ENCODE assay signal across 9 mouse cellular contexts in genomic region chr12:105836196-105836595, GRCm38 (mm10). TPM values are rescaled to one million over a fixed set of nuclear protein-coding genes. Genes with fewer than 3 reads are reported as not detected.
DNase-seq lines count a peak whose midpoint lies in the region; ATAC-seq and TF ChIP-seq lines count a peak whose summit lies in the region.
"Had no signal": no experiment of that assay in that cellular context is flagged by ENCODE, and none has a peak within 500 bp of the region (broad histone marks: within the 10 kb centered on the region; RNA-seq: fewer than 3 reads in every experiment).

No protein-coding gene starts in this region.

- H3K36me3 ChIP-seq in forebrain, postnatal 0 days (ENCODE audit: insufficient read depth) = peaks cover 32% of the 10 kb centered on the region
- H3K36me3 ChIP-seq in forebrain, embryonic 16.5 days (ENCODE audit: control insufficient read depth, insufficient read depth) = peaks cover 14% of the 10 kb centered on the region
- H3K36me3 ChIP-seq in neural tube, embryonic 11.5 days (ENCODE audit: control insufficient read depth, insufficient read depth, low read length) = peaks cover 10% of the 10 kb centered on the region
- peaks cover 33% of the 10 kb centered on the region for H3K36me3 ChIP-seq in neural tube, embryonic 15.5 days

- no peak overlapping the region for H3K27ac ChIP-seq in forebrain, postnatal 0 days (ENCODE audit: low read depth, low read length)
- no peak overlapping the region for H3K27ac ChIP-seq in forebrain, embryonic 16.5 days (ENCODE audit: low read length)
- no peak overlapping the region for H3K27ac ChIP-seq in neural tube, embryonic 11.5 days (ENCODE audit: low read depth, low read length)
- no peak overlapping the region for H3K27ac ChIP-seq in neural tube, embryonic 15.5 days (replicated peaks)
- H3K27ac ChIP-seq: macrophage had no signal

- ATAC-seq in forebrain, postnatal 0 days = peak; percentile 54; the same call in 1 of the 2 replicates
- ATAC-seq in forebrain, embryonic 16.5 days = no peak
- no peak for ATAC-seq in neural tube, embryonic 11.5 days (ENCODE audit: insufficient read depth, low FRiP score, low TSS enrichment)
- no peak for ATAC-seq in neural tube, embryonic 15.5 days (ENCODE audit: low FRiP score)
- ATAC-seq in monocyte, adult 5-6 weeks (replicated peaks; ENCODE audit: insufficient number of reproducible peaks, low FRiP score, low TSS enrichment, poor library complexity, severe bottlenecking) = no peak

- H3K4me3 ChIP-seq in forebrain, postnatal 0 days (ENCODE audit: low read depth, low read length) = no peak overlapping the region
- no peak overlapping the region for H3K4me3 ChIP-seq in forebrain, embryonic 16.5 days (replicated peaks; ENCODE audit: low read length)
- H3K4me3 ChIP-seq in neural tube, embryonic 11.5 days (ENCODE audit: low read depth, low read length) = no peak overlapping the region
- H3K4me3 ChIP-seq in neural tube, embryonic 15.5 days (replicated peaks) = no peak overlapping the region

- H3K27me3 ChIP-seq in forebrain, postnatal 0 days (ENCODE audit: insufficient read depth, low read length) = no peaks in the 10 kb centered on the region
- no peaks in the 10 kb centered on the region for H3K27me3 ChIP-seq in forebrain, embryonic 16.5 days (replicated peaks; ENCODE audit: control insufficient read depth, insufficient read depth, low read length)
- H3K27me3 ChIP-seq in neural tube, embryonic 11.5 days (ENCODE audit: control insufficient read depth, insufficient read depth, low read length) = no peaks in the 10 kb centered on the region
- H3K27me3 ChIP-seq in neural tube, embryonic 15.5 days (replicated peaks) = no peaks in the 10 kb centered on the region

- no peak overlapping the region for H3K9ac ChIP-seq in forebrain, postnatal 0 days
- H3K9ac ChIP-seq in forebrain, embryonic 16.5 days (replicated peaks; ENCODE audit: low read depth, low read length) = no peak overlapping the region
- no peak overlapping the region for H3K9ac ChIP-seq in neural tube, embryonic 11.5 days (ENCODE audit: low read length)
- H3K9ac ChIP-seq in neural tube, embryonic 15.5 days (replicated peaks) = no peak overlapping the region

- DNase-seq in forebrain, postnatal 0 days = peak; percentile 81
- peak; percentile 37 for DNase-seq in neural tube, embryonic 11.5 days (ENCODE audit: low spot score)
- peak; percentile 88 for DNase-seq in brain, embryonic 14.5 days (ENCODE audit: low read depth)
- DNase-seq in left cerebral cortex, postnatal 4 days = peak; percentile 58
- no peak for DNase-seq in urinary bladder, postnatal 25 days (ENCODE audit: low spot score)

- 71% methylated on average over 2 of the region's 2 CpGs for WGBS in forebrain, postnatal 0 days
- 75% methylated on average over 2 of the region's 2 CpGs for WGBS in forebrain, embryonic 16.5 days
- 81% methylated on average over 2 of the region's 2 CpGs for WGBS in neural tube, embryonic 11.5 days
- 77% methylated on average over 2 of the region's 2 CpGs for WGBS in neural tube, embryonic 15.5 days

- H3K4me1 ChIP-seq in forebrain, postnatal 0 days (ENCODE audit: insufficient read depth) = no peaks in the 10 kb centered on the region
- H3K4me1 ChIP-seq in forebrain, embryonic 16.5 days (replicated peaks; ENCODE audit: control insufficient read depth, insufficient read depth, low read length) = peaks cover 5% of the 10 kb centered on the region
- H3K4me1 ChIP-seq in neural tube, embryonic 11.5 days (ENCODE audit: control insufficient read depth, insufficient read depth, low read length) = no peaks in the 10 kb centered on the region
- no peaks in the 10 kb centered on the region for H3K4me1 ChIP-seq in neural tube, embryonic 15.5 days

- H3K4me2 ChIP-seq in forebrain, postnatal 0 days (ENCODE audit: low read depth) = no peak overlapping the region
- H3K4me2 ChIP-seq in forebrain, embryonic 16.5 days (ENCODE audit: low read length) = no peak overlapping the region
- H3K4me2 ChIP-seq in neural tube, embryonic 11.5 days (ENCODE audit: low read depth) = no peak overlapping the region
- no peak overlapping the region for H3K4me2 ChIP-seq in neural tube, embryonic 15.5 days

- peak; percentile 75 for TF ChIP-seq CTCF in forebrain, postnatal 0 days (IDR thresholded peaks at IDR 0.05; ENCODE audit: low read depth)
- peak; percentile 78 for TF ChIP-seq CTCF in brain, embryonic 14.5 days (IDR thresholded peaks at IDR 0.05; ENCODE audit: borderline replicate concordance, extremely low read depth, insufficient read depth, insufficient read length)

- no peaks in the 10 kb centered on the region for H3K9me3 ChIP-seq in forebrain, postnatal 0 days (ENCODE audit: low read length)
- H3K9me3 ChIP-seq in forebrain, embryonic 16.5 days (ENCODE audit: control insufficient read depth, low read length) = no peaks in the 10 kb centered on the region
- H3K9me3 ChIP-seq in neural tube, embryonic 11.5 days (ENCODE audit: control insufficient read depth, low read length) = no peaks in the 10 kb centered on the region
- H3K9me3 ChIP-seq in neural tube, embryonic 15.5 days (replicated peaks) = no peaks in the 10 kb centered on the region

- intact Hi-C loops in left cerebral cortex, postnatal 4 days (cut with DNase I) = loop anchor here (5.0 kb wide), 1 partner anchor 221 kb away; no protein-coding TSS in a partner anchor

- TF ChIP-seq POLR2A in brain, embryonic 14.5 days (IDR thresholded peaks at IDR 0.05; ENCODE audit: borderline replicate concordance, extremely low read depth, insufficient read depth, insufficient read length, poor library complexity, severe bottlenecking) = no peak

RNA-seq across cellular contexts. Expression of gene Papola, which starts 51.7 kb away (rescaled TPM):
- total RNA-seq in forebrain, postnatal 0 days (2014; rRNA removed) = 96.8 and 110 TPM in 2 replicates
- 117 and 131 TPM in 2 replicates for polyA plus RNA-seq in forebrain, postnatal 0 days (2015; fragmentation: Nextera tagmentation; extraction: Ambion mirVana)
- 196 and 230 TPM in 2 replicates for polyA plus RNA-seq in forebrain, embryonic 16.5 days (2015; fragmentation: Nextera tagmentation; extraction: Ambion mirVana)
- 228 and 239 TPM in 2 replicates for polyA plus RNA-seq in neural tube, embryonic 11.5 days (2014; fragmentation: Nextera tagmentation; extraction: Ambion mirVana)
- polyA plus RNA-seq in neural tube, embryonic 15.5 days (2015; fragmentation: Nextera tagmentation; extraction: Ambion mirVana) = 137 and 161 TPM in 2 replicates
- polyA plus RNA-seq in brain, embryonic 14.5 days (2012; rRNA removed) = 165 and 186 TPM in 2 replicates
- 100 to 1,000 TPM; 150 to 173 TPM for total RNA-seq in left cerebral cortex, postnatal 4 days (2021)
- 190 to 223 TPM (median 204 TPM) in 3 replicates for total RNA-seq in monocyte, adult 5-6 weeks (2017)
